Mouse (Mus musculus) lung, adult 2 months (tissue): Measurements from ENCODE around the gene Gm17657. TPM values are rescaled to one million over a fixed set of nuclear protein-coding genes. Genes with fewer than 3 reads are reported as not detected.

Experiments used
- DNase-seq: peaks from one replicate; pipeline ENCODE4 v3.0.0; 2022
- H3K4me1 ChIP-seq: fragments of 200-500 bp; 2 replicates; pipeline ENCODE4 v1.6.1; 2011; ENCODE audit warnings: low read length; ENCODE audit not compliant: control insufficient read depth, insufficient read depth
- H3K4me3 ChIP-seq: fragments of 200-500 bp; replicated peaks from 2 replicates; pipeline ENCODE3; 2011; ENCODE audit warnings: low read depth, mild to moderate bottlenecking, control low read depth, low read length; ENCODE audit errors: extremely low read depth
- CTCF ChIP-seq: fragments of 200-500 bp; IDR thresholded peaks from 2 replicates; pipeline ENCODE4 v1.5.1; 2011; ENCODE audit warnings: mild to moderate bottlenecking, low read length, control low read depth; ENCODE audit not compliant: insufficient read depth
- POLR2A ChIP-seq: fragments of 200-500 bp; IDR thresholded peaks from 2 replicates; pipeline ENCODE4 v1.6.1; 2011; ENCODE audit warnings: low read depth, mild to moderate bottlenecking, control low read depth, low read length, borderline replicate concordance; ENCODE audit errors: extremely low read depth
- whole genome bisulfite sequencing: fragments of 180-500 bp; shearing (Covaris S2); methylation state at CpG from one replicate; pipeline ENCODE4 v1.1.7; 2018; 5-methylcytosine and 5-hydroxymethylcytosine counted together
- polyA plus RNA-seq: library from polyadenylated mRNA; depleted of rRNA; stranded (reverse); fragments of >200 nt; gene quantifications from 2 replicates; pipeline ENCODE4 v1.2.3, GENCODE M21; 2012; rRNA removed

Gene Gm17657
- polyA plus RNA-seq, 1 experiment, result not detected

GRCm38 (mm10) chr17:29478271-29478670 lies 71.2 kb downstream of the Gm17657 start:
- DNase-seq, result no peak
- Histone ChIP-seq H3K4me3 (no peak overlapping the region), H3K4me1 (no peaks in the 10 kb centered on the region)
- WGBS, result 67% methylated on average over 4 of the region's 4 CpGs
- TF ChIP-seq CTCF (no peak), POLR2A (no peak)

- no peak for TF ChIP-seq CTCF
- no peak for TF ChIP-seq POLR2A
- no peaks in the 10 kb centered on the region for H3K4me1 ChIP-seq
- DNase-seq, result no peak
- WGBS, result 92% methylated on average over 10 of the region's 10 CpGs
- H3K4me3 ChIP-seq, result no peak overlapping the region
These were observed 72.1 kb downstream of the Gm17657 start for GRCm38 (mm10) chr17:29477357-29477756.

GRCm38 (mm10) chr17:29476461-29476860 lies 73.0 kb downstream of the Gm17657 start:
- WGBS, result 73% methylated on average over 4 of the region's 4 CpGs
- TF ChIP-seq CTCF (no peak), POLR2A (no peak)
- no peak for DNase-seq
- Histone ChIP-seq H3K4me1 (no peaks in the 10 kb centered on the region), H3K4me3 (no peak overlapping the region)

GRCm38 (mm10) chr17:29475142-29475541 lies 74.3 kb downstream of the Gm17657 start:
- Histone ChIP-seq H3K4me1 (no peaks in the 10 kb centered on the region), H3K4me3 (no peak overlapping the region)
- 90% methylated on average over 3 of the region's 3 CpGs for WGBS
- DNase-seq, result no peak
- TF ChIP-seq CTCF, result no peak

- no peak overlapping the region for H3K4me3 ChIP-seq
- TF ChIP-seq CTCF (no peak), POLR2A (no peak)
These were observed 75.4 kb downstream of the Gm17657 start for GRCm38 (mm10) chr17:29474036-29474435.

GRCm38 (mm10) chr17:29473466-29473865 lies 76.0 kb downstream of the Gm17657 start:
- Histone ChIP-seq H3K4me3 (no peak overlapping the region), H3K4me1 (no peaks in the 10 kb centered on the region)
- 97% methylated on average over 10 of the region's 10 CpGs for WGBS
- DNase-seq, result no peak
- TF ChIP-seq POLR2A (no peak), CTCF (no peak)

More at GRCm38 (mm10) chr17:29474036-29474435, 75.4 kb downstream of the Gm17657 start:
- 63% methylated on average over 2 of the region's 2 CpGs for WGBS
- no peaks in the 10 kb centered on the region for H3K4me1 ChIP-seq
- DNase-seq, result no peak

Other genes with a start within 250 kb of the Gm17657 start
- 46.8 and 47.3 TPM in 2 replicates for gene Pi16, start 232.0 kb downstream of the Gm17657 start, polyA plus RNA-seq
- gene Mtch1, start 201.7 kb downstream of the Gm17657 start, polyA plus RNA-seq, result 413 and 456 TPM in 2 replicates
- 44.3 and 53.7 TPM in 2 replicates for gene Fgd2, start 188.7 kb downstream of the Gm17657 start, polyA plus RNA-seq
- gene Pim1, start 58.9 kb downstream of the Gm17657 start, polyA plus RNA-seq, result 35.8 and 48.0 TPM in 2 replicates
- 16.5 and 17.7 TPM in 2 replicates for gene Tbc1d22b, start 147 bp upstream of the Gm17657 start, polyA plus RNA-seq
- gene Tmem217, start 2.7 kb upstream of the Gm17657 start, polyA plus RNA-seq, result 0.28 TPM in 1 of 2 replicates, not detected in the other
- gene Rnf8, start 65.2 kb upstream of the Gm17657 start, polyA plus RNA-seq, result 22.5 and 31.1 TPM in 2 replicates
- 0.75 and 1.2 TPM in 2 replicates for gene Gm28043, start 65.2 kb upstream of the Gm17657 start, polyA plus RNA-seq
- gene Cmtr1, start 111.0 kb upstream of the Gm17657 start, polyA plus RNA-seq, result 25.4 and 30.7 TPM in 2 replicates
- 5.7 and 7.7 TPM in 2 replicates for gene Ccdc167, start 167.4 kb upstream of the Gm17657 start, polyA plus RNA-seq